Mouse (Mus musculus): ENCODE measurements around the gene Qtrt1. TPM values are rescaled to one million over a fixed set of nuclear protein-coding genes. Genes with fewer than 3 reads are reported as not detected.

Qtrt1 gene
- total and polyA plus RNA-seq, 3 experiments, result 48.1 to 57.8 (median 56.8) TPM

- H3K4me2 ChIP-seq (ENCODE audit: insufficient read depth, low read depth, poor library complexity, severe bottlenecking), result peak overlapping the region; percentile 88
- H3K36me3 ChIP-seq (replicated peaks in 1 of 2; ENCODE audit: control insufficient read depth in 1 of 2, insufficient read depth in 1 of 2, low read length in 1 of 2), result peaks cover 13 to 55% of the 10 kb centered on the region in 2 experiments
- peaks cover 54% of the 10 kb centered on the region for H3K79me2 ChIP-seq (replicated peaks; ENCODE audit: control insufficient read depth, extremely low read depth, insufficient read depth, poor library complexity, severe bottlenecking)
- in situ Hi-C loops (cut with MboI; ENCODE audit: low pct_ligation_motif_present, low pct_unique_long_range_greater_than_20kb, low sequenced_read_pairs), result loop anchor here (5.0 kb wide), 1 partner anchor 37 kb away; no protein-coding TSS in a partner anchor
- H3K9ac ChIP-seq (ENCODE audit: insufficient read depth, low read depth), result peak overlapping the region; percentile 80
- TF ChIP-seq ZMIZ1 (IDR thresholded peaks at IDR 0.05; ENCODE audit: low read depth, low read length) (no peak), SIN3A (IDR thresholded peaks at IDR 0.05; ENCODE audit: low read length) (peak; percentile 14; the same call in 1 of the 2 replicates)
- no peaks in the 10 kb centered on the region for H3K9me3 ChIP-seq (replicated peaks; ENCODE audit: low read length)
- dilution Hi-C loops (cut with MboI; ENCODE audit: extremely low pct_ligation_motif_present, extremely low pct_unique_long_range_greater_than_20kb, low sequenced_read_pairs), result no loop called here
- DNase-seq (ENCODE audit: extremely low read depth), result no peak
- H3K4me1 ChIP-seq (ENCODE audit: control insufficient read depth in 1 of 2, insufficient read depth in 2 of 2), result peaks cover 11 to 45% of the 10 kb centered on the region in 2 experiments
- H3K4me3 ChIP-seq (replicated peaks in 1 of 3; ENCODE audit: low read depth in 2 of 3, low read length in 2 of 3, poor library complexity in 1 of 3), result peak overlapping the region; percentile 89 to 91 (median 90)
- no peak overlapping the region for H3K27ac ChIP-seq (ENCODE audit: insufficient read depth, low read depth)
- no peaks in the 10 kb centered on the region for H3K27me3 ChIP-seq (replicated peaks)
Observed at GRCm38 (mm10) chr9:21425556-21425945, 13.9 kb downstream of the Qtrt1 start.

GRCm38 (mm10) chr9:21426013-21426412 is 14.4 kb downstream of the Qtrt1 start:
- peaks cover 56% of the 10 kb centered on the region for H3K79me2 ChIP-seq (replicated peaks; ENCODE audit: control insufficient read depth, extremely low read depth, insufficient read depth, poor library complexity, severe bottlenecking)
- TF ChIP-seq ELF1 (IDR thresholded peaks at IDR 0.05; ENCODE audit: low read depth, low read length) (peak; percentile 73), CHD2 (IDR thresholded peaks at IDR 0.05; ENCODE audit: low read length) (0 out of 2 replicates have a peak, but pooled peaks have one; percentile 37), SIN3A (IDR thresholded peaks at IDR 0.05; ENCODE audit: low read length) (peak; percentile 33), RCOR1 (conservative IDR thresholded peaks at IDR 0.05; ENCODE audit: low read depth, low read length) (no peak)
- H3K4me1 ChIP-seq (ENCODE audit: control insufficient read depth in 1 of 2, insufficient read depth in 2 of 2), result peaks cover 11 to 50% of the 10 kb centered on the region in 2 experiments
- H3K36me3 ChIP-seq (replicated peaks in 1 of 2; ENCODE audit: control insufficient read depth in 1 of 2, insufficient read depth in 1 of 2, low read length in 1 of 2), result peaks cover 10 to 55% of the 10 kb centered on the region in 2 experiments
- no peaks in the 10 kb centered on the region for H3K9me3 ChIP-seq (replicated peaks; ENCODE audit: low read length)
- H3K4me2 ChIP-seq (ENCODE audit: insufficient read depth, low read depth, poor library complexity, severe bottlenecking), result peak overlapping the region; percentile 88
- no peaks in the 10 kb centered on the region for H3K27me3 ChIP-seq (replicated peaks)
- peak overlapping the region; percentile 80 for H3K9ac ChIP-seq (ENCODE audit: insufficient read depth, low read depth)
- H3K4me3 ChIP-seq (replicated peaks in 1 of 3; ENCODE audit: low read depth in 2 of 3, low read length in 2 of 3, poor library complexity in 1 of 3), result peak overlapping the region; percentile 89 to 91 (median 90)
- dilution Hi-C loops (cut with MboI; ENCODE audit: extremely low pct_ligation_motif_present, extremely low pct_unique_long_range_greater_than_20kb, low sequenced_read_pairs), result no loop called here
- DNase-seq (ENCODE audit: extremely low read depth), result peak; percentile 34
- in situ Hi-C loops (cut with MboI; ENCODE audit: low pct_ligation_motif_present, low pct_unique_long_range_greater_than_20kb, low sequenced_read_pairs), result loop anchor here (5.0 kb wide), 1 partner anchor 36 kb away; no protein-coding TSS in a partner anchor
- no peak overlapping the region for H3K27ac ChIP-seq (ENCODE audit: insufficient read depth, low read depth)

DNA sequence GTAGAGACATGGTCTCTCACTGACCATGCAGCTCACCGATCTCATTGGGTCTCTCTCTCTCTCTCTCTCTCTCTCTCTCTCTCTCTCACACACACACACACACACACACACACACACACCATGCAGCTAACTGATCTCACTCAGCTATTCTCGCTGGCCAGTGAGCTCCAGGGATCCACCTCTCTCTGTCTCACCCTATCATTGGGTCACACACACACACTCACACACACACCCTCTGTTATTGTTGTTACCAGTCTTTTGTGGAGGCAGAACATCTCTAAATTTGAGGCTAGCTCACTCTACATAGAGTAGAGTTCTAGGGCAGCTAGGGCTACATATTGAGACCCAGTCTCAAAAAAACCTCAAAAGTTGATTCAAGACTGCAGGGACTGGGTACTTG is 14.9 kb downstream of the Qtrt1 start:
- TF ChIP-seq RAD21 (IDR thresholded peaks at IDR 0.05; ENCODE audit: low read depth, low read length), result no peak
- no peak for TF ChIP-seq MYC (IDR thresholded peaks at IDR 0.05; ENCODE audit: low read depth, low read length)
- TF ChIP-seq TBP (conservative IDR thresholded peaks at IDR 0.05; ENCODE audit: low read depth, low read length), result no peak
- no peak for TF ChIP-seq JUND (conservative IDR thresholded peaks at IDR 0.05; ENCODE audit: low read depth, low read length)
- no peak for TF ChIP-seq USF2 (conservative IDR thresholded peaks at IDR 0.05; ENCODE audit: low read depth, low read length)
- TF ChIP-seq ZMIZ1 (IDR thresholded peaks at IDR 0.05; ENCODE audit: low read depth, low read length), result no peak
- no peak for TF ChIP-seq ZKSCAN1 (IDR thresholded peaks at IDR 0.05; ENCODE audit: borderline replicate concordance, low read depth, low read length)
- TF ChIP-seq RCOR1 (conservative IDR thresholded peaks at IDR 0.05; ENCODE audit: low read depth, low read length), result no peak
- no peak for TF ChIP-seq NRF1 (IDR thresholded peaks at IDR 0.05; ENCODE audit: low read depth, low read length)
- TF ChIP-seq MEF2A (IDR thresholded peaks at IDR 0.05; ENCODE audit: borderline replicate concordance, low read depth, low read length), result no peak
- TF ChIP-seq MAX (IDR thresholded peaks at IDR 0.05; ENCODE audit: low read length), result no peak
- TF ChIP-seq HCFC1 (IDR thresholded peaks at IDR 0.05; ENCODE audit: low read depth, low read length), result no peak
- TF ChIP-seq SIN3A (IDR thresholded peaks at IDR 0.05; ENCODE audit: low read length), result no peak
- no peak for TF ChIP-seq NELFE (IDR thresholded peaks at IDR 0.05; ENCODE audit: low read depth, low read length)
- TF ChIP-seq POLR2A (IDR thresholded peaks at IDR 0.05; ENCODE audit: low read depth, low read length), result no peak
- TF ChIP-seq ELF1 (IDR thresholded peaks at IDR 0.05; ENCODE audit: low read depth, low read length), result no peak
- no peak for TF ChIP-seq MXI1 (IDR thresholded peaks at IDR 0.05; ENCODE audit: low read depth, low read length)
- TF ChIP-seq MAFK (IDR thresholded peaks at IDR 0.05; ENCODE audit: insufficient replicate concordance, low read length), result no peak
- TF ChIP-seq ETS1 (conservative IDR thresholded peaks at IDR 0.05; ENCODE audit: low read depth, low read length), result no peak
- no peak for TF ChIP-seq MAZ (IDR thresholded peaks at IDR 0.05; ENCODE audit: low read depth, low read length)
- DNase-seq (ENCODE audit: extremely low read depth), result no peak
- Histone ChIP-seq H3K9me3 (replicated peaks; ENCODE audit: low read length) (no peaks in the 10 kb centered on the region), H3K36me3 (replicated peaks in 1 of 2; ENCODE audit: control insufficient read depth in 1 of 2, insufficient read depth in 1 of 2, low read length in 1 of 2) (peaks cover 7 to 55% of the 10 kb centered on the region in 2 experiments), H3K27me3 (replicated peaks) (no peaks in the 10 kb centered on the region), H3K4me1 (ENCODE audit: control insufficient read depth in 1 of 2, insufficient read depth in 2 of 2) (peaks cover 11 to 53% of the 10 kb centered on the region in 2 experiments), H3K79me2 (replicated peaks; ENCODE audit: control insufficient read depth, extremely low read depth, insufficient read depth, poor library complexity, severe bottlenecking) (peaks cover 56% of the 10 kb centered on the region), H3K4me3 (replicated peaks in 1 of 3; ENCODE audit: low read depth in 2 of 3, low read length in 2 of 3, poor library complexity in 1 of 3) (peak overlapping the region; percentile 89 to 91 (median 90)), H3K9ac (ENCODE audit: insufficient read depth, low read depth) (peak overlapping the region; percentile 80; the same call in 1 of the 2 replicates), H3K4me2 (ENCODE audit: insufficient read depth, low read depth, poor library complexity, severe bottlenecking) (peak overlapping the region; percentile 88; the same call in 1 of the 2 replicates), H3K27ac (ENCODE audit: insufficient read depth, low read depth) (no peak overlapping the region)
- in situ Hi-C loops (cut with MboI; ENCODE audit: low pct_ligation_motif_present, low pct_unique_long_range_greater_than_20kb, low sequenced_read_pairs), result loop anchor here (5.0 kb wide), 1 partner anchor 36 kb away; no protein-coding TSS in a partner anchor
- dilution Hi-C loops (cut with MboI; ENCODE audit: extremely low pct_ligation_motif_present, extremely low pct_unique_long_range_greater_than_20kb, low sequenced_read_pairs), result no loop called here

Data from CH12.LX (cell line).